Mouse (Mus musculus) megakaryocyte, adult 5-6 weeks (primary cell): Measurements from ENCODE around the gene Vasp. TPM values are rescaled to one million over a fixed set of nuclear protein-coding genes. Genes with fewer than 3 reads are reported as not detected.

Source experiments
- ATAC-seq: 2 replicates; pipeline ENCODE4 v1.8.0; 2016; ENCODE audit warnings: mild to moderate bottlenecking, inconsistent platforms; ENCODE audit not compliant: poor library complexity, severe bottlenecking
- total RNA-seq, 2 experiments: library from RNA; stranded (forward) in 1 of 2; stranded (reverse) in 1 of 2; fragments of 153-499, 151-499 nt in 1 of 2; fragments of 221-1000, 200-1000 nt in 1 of 2; gene quantifications; 2 replicates each; pipeline versions ENCODE4 v1.2.3 to v1.2.4; 2015 to 2017

Gene Vasp
- total RNA-seq, 2 experiments from 2014 or later = 122 to 180 TPM

DNA sequence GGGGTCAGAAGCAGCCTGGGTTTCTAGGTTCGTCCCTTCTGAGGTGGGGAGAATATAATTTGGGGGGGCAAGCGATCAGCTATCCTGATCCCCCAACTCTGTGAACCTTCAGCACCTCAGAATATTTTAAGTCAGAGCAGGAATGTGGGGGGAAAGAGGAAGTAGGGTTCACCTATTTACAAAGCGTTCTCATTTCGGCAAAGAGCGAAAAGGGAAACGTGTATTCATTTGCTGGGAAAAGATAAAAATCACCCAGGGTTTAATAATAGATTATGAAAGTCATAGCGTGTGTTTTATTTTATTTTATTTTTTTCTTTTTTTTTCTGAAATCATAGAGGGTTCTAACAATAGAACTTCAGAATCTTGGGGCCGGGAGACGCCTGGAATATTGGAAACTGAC lies 56.7 kb downstream of the Vasp start:
- ATAC-seq = 0 out of 2 replicates have a peak, but pooled peaks have one; percentile 33

DNA sequence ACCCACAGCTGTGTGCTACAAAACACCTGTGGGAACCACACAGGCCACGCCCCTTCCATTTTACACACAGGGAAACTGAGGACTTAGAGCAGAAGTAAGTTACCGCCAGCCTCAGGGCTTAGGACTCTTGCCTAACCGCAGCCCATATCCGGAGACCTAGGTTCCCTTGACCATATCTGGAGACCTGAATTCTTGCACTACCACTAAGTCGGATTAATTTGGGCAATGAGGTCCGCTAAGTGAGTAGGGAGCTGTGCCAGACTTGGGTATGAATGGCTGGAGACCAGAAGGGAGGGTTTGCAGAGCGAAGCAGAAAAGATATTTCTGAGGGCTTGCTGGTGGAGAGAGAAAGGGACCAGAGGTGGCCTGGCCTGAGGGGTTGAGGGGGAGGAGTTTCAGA lies 57.2 kb downstream of the Vasp start:
- peak; percentile 38 for ATAC-seq

DNA sequence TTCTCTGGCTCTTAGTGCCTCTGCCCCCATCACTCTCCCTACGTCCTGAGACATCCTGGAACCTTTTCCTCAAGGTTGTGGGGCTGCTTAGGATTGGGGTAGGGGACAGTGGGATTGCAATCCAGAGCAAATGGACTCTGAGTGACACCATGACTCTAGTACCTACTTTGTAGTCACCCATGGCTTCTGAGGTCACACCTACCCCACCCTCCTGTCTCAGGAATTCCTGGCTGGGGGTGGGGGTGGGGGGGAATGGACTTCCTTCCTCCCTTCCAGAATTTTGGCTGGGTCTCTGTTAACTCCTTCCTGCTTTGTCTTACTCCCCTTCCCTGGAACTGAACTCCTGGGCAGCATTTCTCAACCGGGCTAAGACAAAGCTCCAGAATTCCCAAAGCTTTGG lies 58.2 kb downstream of the Vasp start:
- ATAC-seq = no peak

DNA sequence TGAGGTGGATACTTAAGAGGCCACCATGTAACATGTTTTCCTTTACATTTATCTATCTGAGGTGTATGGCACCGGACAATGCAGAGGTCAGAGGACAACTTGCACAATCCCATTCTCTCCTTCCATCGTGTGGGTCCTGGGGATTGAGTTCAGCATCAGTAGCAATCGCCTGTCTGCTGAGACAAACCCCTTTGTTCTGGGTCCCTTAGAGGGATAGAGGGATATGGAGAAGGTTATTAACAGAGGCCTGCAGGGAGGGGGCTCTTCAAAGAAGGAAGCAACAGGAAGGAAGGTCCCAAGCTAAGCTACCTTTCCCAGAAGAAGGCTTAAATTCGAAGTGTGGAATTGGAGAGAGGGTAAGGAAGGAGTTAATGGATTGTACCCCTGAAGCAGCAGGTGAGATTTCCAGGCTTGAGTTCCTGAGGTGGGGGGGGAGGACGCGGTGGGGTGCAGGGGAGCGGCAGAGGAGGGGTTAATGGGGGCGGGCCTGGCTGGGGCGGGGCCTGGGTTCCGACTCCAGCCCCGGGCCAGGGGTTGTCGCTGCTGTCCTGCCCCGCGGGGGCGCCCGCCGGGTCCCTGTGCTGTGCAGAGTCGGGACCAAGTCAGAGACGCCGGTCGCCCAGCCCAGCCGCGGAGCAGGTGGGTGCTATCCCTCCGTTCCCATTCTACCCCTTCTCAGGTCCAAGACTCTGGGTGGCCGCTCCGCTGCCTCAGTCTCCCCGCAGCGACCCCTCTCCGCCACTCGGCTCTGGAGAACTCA lies 59.4 kb downstream of the Vasp start, which contains the start of gene Gpr4:
TSS of gene Gpr4 (plus strand) at position 543 of the 760 bp plus-strand sequence.
- peak; percentile 25; the same call in 1 of the 2 replicates for ATAC-seq

DNA sequence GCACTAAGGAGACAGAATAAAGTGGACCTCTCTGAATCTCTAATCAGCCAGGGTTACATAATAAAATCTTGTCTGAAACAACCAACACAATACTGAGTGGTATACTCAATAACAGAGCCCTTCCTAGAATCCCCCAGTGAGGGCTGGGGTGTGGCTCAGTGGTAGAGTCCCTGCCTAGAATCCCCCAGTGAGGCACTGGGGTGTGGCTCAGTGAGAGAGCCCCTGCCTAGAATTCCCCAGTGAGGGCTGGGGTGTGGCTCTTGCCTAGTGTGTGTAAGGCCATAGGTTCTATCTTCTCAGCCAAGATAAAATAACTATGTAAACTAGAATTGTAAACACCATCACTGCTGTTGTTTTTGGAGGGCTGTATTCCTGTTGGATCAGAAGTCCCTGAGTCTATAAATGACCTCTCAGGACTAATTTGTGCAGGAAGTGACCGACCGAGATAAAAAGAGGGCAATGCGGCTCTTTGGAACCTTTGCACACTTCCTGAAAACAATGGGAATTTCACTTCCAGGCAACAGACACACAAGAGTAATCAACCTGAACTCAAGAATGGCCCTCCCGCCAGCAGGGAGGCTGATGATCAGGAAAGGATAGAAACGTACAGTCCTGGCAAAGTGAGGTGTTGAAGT lies 60.5 kb downstream of the Vasp start:
- no peak for ATAC-seq

DNA sequence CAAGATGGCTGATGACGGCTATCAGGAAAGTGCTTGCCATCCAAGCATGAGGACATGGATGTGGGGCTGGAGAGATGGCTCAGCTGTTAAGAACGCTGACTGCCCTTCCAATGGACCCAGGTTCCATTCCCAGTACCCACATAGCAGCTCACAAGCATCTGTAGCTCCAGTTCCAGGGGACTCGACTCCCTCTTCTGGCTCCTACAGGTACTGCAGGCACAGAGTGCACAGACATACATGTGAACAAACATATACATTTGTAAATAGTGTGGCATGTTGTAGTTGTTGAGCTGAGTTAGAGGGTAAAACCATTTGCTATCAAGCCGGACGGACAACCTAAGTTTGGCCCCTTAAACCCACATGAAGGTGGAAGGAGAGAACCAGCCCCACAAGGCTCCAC lies 61.6 kb downstream of the Vasp start:
- ATAC-seq = no peak

DNA sequence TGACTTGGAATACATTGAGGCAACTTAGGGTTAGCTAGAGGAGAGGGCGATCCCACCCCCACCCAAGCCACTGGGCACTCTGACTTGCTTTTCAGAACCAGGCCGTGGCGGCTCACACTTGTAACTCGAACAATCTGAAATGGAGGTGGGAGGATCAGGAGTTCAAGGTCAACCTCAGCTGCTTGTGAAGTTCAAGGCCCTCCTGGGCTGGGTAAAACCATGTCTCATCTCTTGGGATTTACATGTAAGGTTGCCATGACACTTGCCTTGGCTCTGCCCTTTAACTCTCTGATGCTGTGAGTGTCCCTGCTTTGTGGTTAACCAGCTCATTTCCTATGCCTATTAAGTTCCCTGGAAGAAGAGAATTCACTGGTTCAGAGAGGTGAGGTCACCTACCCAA lies 62.1 kb downstream of the Vasp start:
- no peak for ATAC-seq

DNA sequence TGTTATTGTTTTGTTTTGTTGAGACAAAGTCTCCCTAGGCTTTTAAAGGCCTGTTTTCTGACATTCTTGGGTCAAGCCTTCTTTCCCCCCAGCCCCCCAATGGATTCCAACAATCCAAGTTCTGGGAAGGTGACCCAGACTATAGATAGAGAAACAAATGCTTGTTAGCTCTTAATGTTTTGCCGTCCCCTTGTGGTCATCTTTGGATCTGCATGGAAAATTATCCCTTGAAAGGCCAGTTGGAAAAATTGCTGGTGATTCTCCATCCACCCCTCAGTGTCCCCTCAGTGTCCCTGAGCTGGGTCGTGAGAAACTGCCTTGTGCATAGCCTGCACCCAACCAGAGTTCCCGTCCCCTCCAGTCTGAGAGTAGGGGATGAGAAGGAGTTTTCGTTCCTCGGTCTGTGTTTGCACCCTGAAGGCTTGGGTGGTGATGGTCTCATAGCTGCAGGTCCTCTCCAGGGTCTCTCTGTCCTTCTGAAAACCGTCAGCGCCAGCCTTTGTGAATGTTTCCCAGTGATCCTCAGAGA lies 62.6 kb downstream of the Vasp start:
- ATAC-seq = no peak

DNA sequence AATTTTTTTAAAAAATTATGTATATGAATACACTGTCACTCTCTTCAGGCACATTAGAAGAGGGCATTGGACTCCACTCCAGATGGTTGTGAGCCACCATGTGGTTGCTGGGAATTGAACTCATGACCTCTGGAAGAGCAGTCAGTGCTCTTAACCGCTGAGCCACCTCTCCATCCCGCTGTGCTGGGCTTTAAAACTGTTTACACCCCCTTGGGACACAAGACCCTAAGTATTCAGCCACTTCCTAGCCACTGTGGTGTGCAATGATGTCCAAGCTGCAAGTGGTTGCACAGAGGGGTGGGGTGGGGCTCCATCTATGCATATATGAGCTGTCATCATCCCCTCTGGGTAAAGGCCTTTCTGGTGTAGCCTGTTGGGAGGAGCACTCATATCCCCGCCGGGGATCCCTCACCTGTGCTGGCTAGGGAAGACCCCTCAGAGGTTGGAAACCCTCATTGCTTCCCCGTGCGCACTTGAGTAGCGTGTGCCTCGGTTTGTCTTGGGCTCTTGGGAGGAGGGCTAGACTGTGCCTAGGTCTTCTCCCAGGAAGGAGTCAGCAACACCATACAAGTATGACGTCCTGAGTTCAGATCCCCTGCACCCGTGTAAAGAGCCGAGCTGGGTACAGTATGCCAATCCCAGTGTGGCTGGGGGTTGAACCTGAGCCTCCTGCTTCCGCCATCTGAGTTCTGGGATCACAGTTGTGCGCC lies 63.3 kb downstream of the Vasp start:
- ATAC-seq = no peak

Other genes starting within 250 kb of the Vasp start
- gene Foxa3, start 248.3 kb downstream of the Vasp start, total RNA-seq (2015) = not detected in 2 replicates
- gene Foxa3, start 248.3 kb downstream of the Vasp start, total RNA-seq (2017) = not detected in 2 replicates
- gene Sympk, start 247.4 kb downstream of the Vasp start, total RNA-seq (2015) = 48.4 and 54.7 TPM in 2 replicates
- 26.6 and 30.4 TPM in 2 replicates for gene Sympk, start 247.4 kb downstream of the Vasp start, total RNA-seq (2017)
- gene Rsph6a, start 217.1 kb downstream of the Vasp start, total RNA-seq (2015) = not detected in 2 replicates
- gene Rsph6a, start 217.1 kb downstream of the Vasp start, total RNA-seq (2017) = not detected in 2 replicates
- gene Dmwd, start 195.6 kb downstream of the Vasp start, total RNA-seq (2015) = 4.1 and 6.2 TPM in 2 replicates
- 1.0 and 1.3 TPM in 2 replicates for gene Dmwd, start 195.6 kb downstream of the Vasp start, total RNA-seq (2017)
- gene Dmpk, start 188.0 kb downstream of the Vasp start, total RNA-seq (2015) = 2.2 and 5.4 TPM in 2 replicates
- 2.7 and 3.1 TPM in 2 replicates for gene Dmpk, start 188.0 kb downstream of the Vasp start, total RNA-seq (2017)
- 0.18 TPM in 1 of 2 replicates, not detected in the other for gene Six5, start 177.2 kb downstream of the Vasp start, total RNA-seq (2015)
- 0.04 and 0.07 TPM in 2 replicates for gene Six5, start 177.2 kb downstream of the Vasp start, total RNA-seq (2017)
- gene Gm4969, start 153.4 kb downstream of the Vasp start, total RNA-seq (2015) = 0.05 TPM in 1 of 2 replicates, not detected in the other
- gene Gm4969, start 153.4 kb downstream of the Vasp start, total RNA-seq (2017) = 0.29 TPM in 1 of 2 replicates, not detected in the other
- gene Fbxo46, start 152.0 kb downstream of the Vasp start, total RNA-seq (2015) = 1.5 and 1.9 TPM in 2 replicates
- gene Fbxo46, start 152.0 kb downstream of the Vasp start, total RNA-seq (2017) = 6.5 and 6.9 TPM in 2 replicates
- 6.6 and 7.9 TPM in 2 replicates for gene Qpctl, start 122.5 kb downstream of the Vasp start, total RNA-seq (2015)
- gene Qpctl, start 122.5 kb downstream of the Vasp start, total RNA-seq (2017) = 3.5 and 4.5 TPM in 2 replicates
- 44.2 and 53.7 TPM in 2 replicates for gene Snrpd2, start 122.1 kb downstream of the Vasp start, total RNA-seq (2015)
- gene Snrpd2, start 122.1 kb downstream of the Vasp start, total RNA-seq (2017) = 28.3 and 32.4 TPM in 2 replicates
- not detected in 2 replicates for gene Gipr, start 105.7 kb downstream of the Vasp start, total RNA-seq (2015)
- gene Gipr, start 105.7 kb downstream of the Vasp start, total RNA-seq (2017) = not detected in 2 replicates
- gene Eml2, start 95.4 kb downstream of the Vasp start, total RNA-seq (2015) = 5.2 and 9.1 TPM in 2 replicates
- gene Eml2, start 95.4 kb downstream of the Vasp start, total RNA-seq (2017) = 8.7 and 13.4 TPM in 2 replicates
- not detected in 2 replicates for gene Gpr4, start 59.3 kb downstream of the Vasp start, total RNA-seq (2015)
- 0.12 TPM in 1 of 2 replicates, not detected in the other for gene Gpr4, start 59.3 kb downstream of the Vasp start, total RNA-seq (2017)
- gene Opa3, start 43.5 kb downstream of the Vasp start, total RNA-seq (2015) = 12.3 and 15.7 TPM in 2 replicates
- 18.2 and 20.7 TPM in 2 replicates for gene Opa3, start 43.5 kb downstream of the Vasp start, total RNA-seq (2017)
- not detected in 2 replicates for gene Ppm1n, start 8.2 kb upstream of the Vasp start, total RNA-seq (2015)
- gene Ppm1n, start 8.2 kb upstream of the Vasp start, total RNA-seq (2017) = not detected in 2 replicates
- gene Rtn2, start 10.8 kb upstream of the Vasp start, total RNA-seq (2015) = 0.48 TPM in 1 of 2 replicates, not detected in the other
- gene Rtn2, start 10.8 kb upstream of the Vasp start, total RNA-seq (2017) = not detected in 2 replicates
- gene Fosb, start 38.2 kb upstream of the Vasp start, total RNA-seq (2015) = 24.0 and 25.4 TPM in 2 replicates
- 26.9 and 30.4 TPM in 2 replicates for gene Fosb, start 38.2 kb upstream of the Vasp start, total RNA-seq (2017)
- 18.9 and 26.4 TPM in 2 replicates for gene Ercc1, start 73.0 kb upstream of the Vasp start, total RNA-seq (2015)
- gene Ercc1, start 73.0 kb upstream of the Vasp start, total RNA-seq (2017) = 17.5 and 21.4 TPM in 2 replicates
- 3.4 TPM in 2 replicates for gene Cd3eap, start 87.7 kb upstream of the Vasp start, total RNA-seq (2015)
- 9.0 and 11.5 TPM in 2 replicates for gene Cd3eap, start 87.7 kb upstream of the Vasp start, total RNA-seq (2017)
- 4.1 and 4.2 TPM in 2 replicates for gene Ppp1r13l, start 87.9 kb upstream of the Vasp start, total RNA-seq (2015)
- 0.45 TPM in 1 of 2 replicates, not detected in the other for gene Ppp1r13l, start 87.9 kb upstream of the Vasp start, total RNA-seq (2017)
- 4.9 and 5.7 TPM in 2 replicates for gene Ercc2, start 110.2 kb upstream of the Vasp start, total RNA-seq (2015)
- 12.6 and 19.2 TPM in 2 replicates for gene Ercc2, start 110.2 kb upstream of the Vasp start, total RNA-seq (2017)
- 0.09 TPM in 1 of 2 replicates, not detected in the other for gene Klc3, start 132.3 kb upstream of the Vasp start, total RNA-seq (2015)
- gene Klc3, start 132.3 kb upstream of the Vasp start, total RNA-seq (2017) = not detected in 2 replicates
- 0.14 and 0.18 TPM in 2 replicates for gene Ckm, start 133.0 kb upstream of the Vasp start, total RNA-seq (2015)
- gene Ckm, start 133.0 kb upstream of the Vasp start, total RNA-seq (2017) = 0.26 and 0.45 TPM in 2 replicates
- 11.4 and 14.7 TPM in 2 replicates for gene Mark4, start 187.0 kb upstream of the Vasp start, total RNA-seq (2015)
- 6.4 and 9.4 TPM in 2 replicates for gene Mark4, start 187.0 kb upstream of the Vasp start, total RNA-seq (2017)
- gene Exoc3l2, start 191.5 kb upstream of the Vasp start, total RNA-seq (2015) = 0.09 and 0.14 TPM in 2 replicates
- 0.28 and 0.62 TPM in 2 replicates for gene Exoc3l2, start 191.5 kb upstream of the Vasp start, total RNA-seq (2017)
- 3.9 and 6.2 TPM in 2 replicates for gene Bloc1s3, start 236.6 kb upstream of the Vasp start, total RNA-seq (2015)
- 2.7 and 4.0 TPM in 2 replicates for gene Bloc1s3, start 236.6 kb upstream of the Vasp start, total RNA-seq (2017)
- 27.1 and 32.1 TPM in 2 replicates for gene Trappc6a, start 236.6 kb upstream of the Vasp start, total RNA-seq (2015)
- gene Trappc6a, start 236.6 kb upstream of the Vasp start, total RNA-seq (2017) = 15.3 and 18.0 TPM in 2 replicates
- 0.23 TPM in 1 of 2 replicates, not detected in the other for gene Nkpd1, start 246.0 kb upstream of the Vasp start, total RNA-seq (2015)
- not detected in 2 replicates for gene Nkpd1, start 246.0 kb upstream of the Vasp start, total RNA-seq (2017)